Mouse (Mus musculus): ENCODE data around the gene Mad1l1. TPM values are rescaled to one million over a fixed set of nuclear protein-coding genes. Genes with fewer than 3 reads are reported as not detected.
A peak's percentile ranks its signal among the peaks of the same experiment; 100 is the strongest.

Mad1l1 gene
- polyA plus RNA-seq, 1 experiment from 2014 or later, result 57.9 TPM

DNA sequence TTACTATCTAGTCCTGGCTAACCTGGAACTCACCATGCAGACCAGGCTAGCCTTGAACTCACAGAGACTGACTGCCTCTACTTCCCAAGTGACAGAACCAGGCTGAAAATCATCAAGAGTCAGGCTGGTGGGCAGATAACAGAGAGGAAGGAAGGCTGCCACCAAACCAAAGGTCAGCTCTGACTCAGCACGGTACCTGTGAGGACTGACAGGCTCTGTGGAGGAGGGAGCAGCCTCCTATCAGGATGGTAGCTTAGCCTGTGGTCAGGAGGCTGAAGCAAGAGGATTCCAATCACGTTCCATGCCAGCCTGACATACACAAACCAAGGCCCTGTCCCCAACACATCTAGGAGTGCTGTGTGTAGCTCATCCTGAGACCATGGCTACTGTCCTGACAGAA, 54.3 kb downstream of the Mad1l1 start:
- 89% methylated on average over 2 of the region's 2 CpGs for WGBS
- Histone ChIP-seq H3K9me3 (replicated peaks) (no peaks in the 10 kb centered on the region), H3K4me1 (peaks cover 32% of the 10 kb centered on the region), H3K36me3 (peaks cover 10% of the 10 kb centered on the region), H3K27ac (replicated peaks) (no peak overlapping the region), H3K4me3 (no peak overlapping the region), H3K27me3 (ENCODE audit: low read depth, poor library complexity, severe bottlenecking) (no peaks in the 10 kb centered on the region)
- no peak for DNase-seq (ENCODE audit: low spot score)

DNA sequence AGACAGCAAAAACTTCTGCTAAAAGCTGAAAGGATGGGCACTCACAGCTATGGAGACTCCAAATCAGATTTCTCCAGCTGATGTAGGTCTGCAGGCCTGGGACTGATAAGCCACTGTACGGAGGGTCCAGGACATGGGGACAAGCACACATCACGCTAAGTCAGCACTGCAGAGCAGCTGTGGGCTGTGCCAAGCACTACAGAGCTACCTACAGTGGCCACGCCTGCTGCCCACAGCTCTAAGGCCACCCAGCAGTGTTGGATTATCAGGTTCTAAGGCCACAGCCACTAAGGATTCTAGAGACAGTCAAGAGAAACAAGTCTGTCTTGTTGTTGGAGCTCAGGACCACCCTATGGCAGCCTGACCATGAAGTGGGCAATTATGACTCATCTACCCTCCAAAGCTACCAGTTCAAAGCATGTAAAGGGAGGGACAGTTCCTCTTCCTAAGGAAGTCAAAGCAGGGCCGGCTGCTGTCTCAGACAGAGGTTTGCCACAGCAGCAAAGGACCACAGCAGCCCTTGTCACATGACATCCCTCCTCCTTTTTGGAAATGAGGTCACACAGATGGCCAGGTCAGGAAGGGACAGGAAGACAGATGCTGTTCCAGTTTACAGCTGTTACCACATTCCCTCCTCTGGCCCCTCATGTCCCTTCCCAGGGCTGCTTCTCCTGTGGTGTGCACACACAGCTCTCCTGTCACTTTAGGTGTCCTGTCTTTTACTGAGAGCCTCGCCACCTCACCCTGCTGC, 56.4 kb downstream of the Mad1l1 start:
- WGBS, result 75% methylated on average over 5 of the region's 5 CpGs
- DNase-seq (ENCODE audit: low spot score), result peak; percentile 28
- H3K4me1 ChIP-seq, result peaks cover 32% of the 10 kb centered on the region
- no peak overlapping the region for H3K4me3 ChIP-seq
- H3K27me3 ChIP-seq (ENCODE audit: low read depth, poor library complexity, severe bottlenecking), result no peaks in the 10 kb centered on the region
- H3K36me3 ChIP-seq, result peaks cover 20% of the 10 kb centered on the region
- H3K27ac ChIP-seq (replicated peaks), result peak overlapping the region; percentile 75
- H3K9me3 ChIP-seq (replicated peaks), result no peaks in the 10 kb centered on the region

DNA sequence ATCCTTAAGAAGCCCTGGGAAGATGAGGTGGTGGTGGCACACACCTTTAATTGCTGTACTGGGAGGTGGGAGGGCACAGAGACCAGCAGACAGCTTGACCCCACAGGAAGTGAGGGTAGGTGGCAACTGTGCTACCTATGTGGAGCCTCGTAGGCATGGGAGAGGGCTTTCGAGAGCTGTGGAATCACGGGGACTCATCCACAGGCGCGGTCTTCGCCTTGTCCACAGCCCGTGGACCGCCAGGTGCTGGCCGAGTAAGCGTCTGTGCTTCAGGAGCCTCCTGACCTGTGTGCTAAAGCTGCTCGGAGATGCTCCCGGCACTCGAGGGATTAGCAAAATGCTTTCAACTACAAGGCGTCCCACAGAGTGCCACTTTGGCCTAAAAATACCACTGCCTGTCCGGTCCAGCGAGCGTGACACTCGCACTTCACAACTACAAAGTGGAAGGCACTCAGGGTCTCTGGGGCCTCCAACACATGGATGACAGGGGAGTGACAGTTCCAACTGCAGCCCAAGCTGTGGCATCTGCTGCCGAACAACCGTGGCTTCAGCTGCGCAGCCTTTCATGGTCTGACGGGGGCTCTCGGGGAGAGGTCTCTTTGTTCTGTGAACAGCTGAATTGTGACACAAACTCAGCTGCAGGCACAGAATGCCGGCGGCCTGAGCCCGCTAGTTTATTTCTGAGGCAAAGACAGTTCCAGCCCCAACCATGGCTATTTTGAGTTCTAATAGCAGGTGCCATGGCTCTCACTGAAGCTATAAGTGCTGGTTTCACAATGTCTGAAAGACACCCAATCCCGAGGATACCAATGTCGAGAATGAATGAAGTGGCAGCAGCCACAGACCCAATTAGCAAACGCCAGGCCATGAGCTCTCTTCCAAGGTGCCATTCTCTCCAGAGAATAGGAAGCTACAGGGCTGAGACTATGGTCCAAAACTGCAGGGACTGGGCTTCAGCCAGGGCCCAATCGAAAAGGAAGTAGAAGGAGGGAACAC, 57.3 kb downstream of the Mad1l1 start:
- peaks cover 25% of the 10 kb centered on the region for H3K36me3 ChIP-seq
- peak overlapping the region; percentile 23; the same call in 1 of the 2 replicates for H3K4me3 ChIP-seq
- peak; percentile 64 for DNase-seq (ENCODE audit: low spot score)
- H3K27me3 ChIP-seq (ENCODE audit: low read depth, poor library complexity, severe bottlenecking), result no peaks in the 10 kb centered on the region
- no peaks in the 10 kb centered on the region for H3K9me3 ChIP-seq (replicated peaks)
- 33% methylated on average over 30 of the region's 30 CpGs for WGBS
- H3K4me1 ChIP-seq, result peaks cover 32% of the 10 kb centered on the region
- H3K27ac ChIP-seq (replicated peaks), result peak overlapping the region; percentile 75

DNA sequence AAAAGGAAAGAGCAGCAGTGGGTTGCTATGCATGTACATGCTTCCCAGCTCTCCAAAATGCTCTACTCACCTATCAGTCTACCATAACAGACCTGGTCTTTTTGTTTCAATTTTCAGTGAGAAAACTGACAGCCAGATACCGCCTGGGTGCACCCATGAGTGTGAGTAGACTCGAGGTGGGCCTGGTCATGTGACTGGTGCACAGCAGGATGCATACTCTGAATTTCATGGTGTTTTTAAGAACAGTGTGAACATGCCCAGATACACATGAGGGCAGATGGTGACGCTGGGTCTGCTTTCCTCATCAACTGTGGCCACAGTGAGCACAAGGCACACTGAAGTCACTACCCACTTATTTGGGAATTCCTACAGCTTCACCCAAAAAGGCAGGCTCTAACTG, 59.0 kb downstream of the Mad1l1 start:
- DNase-seq (ENCODE audit: low spot score), result no peak
- 0 out of 2 replicates have a peak overlapping the region, but pooled peaks have one; percentile 75 for H3K27ac ChIP-seq (replicated peaks)
- no peak overlapping the region for H3K4me3 ChIP-seq
- H3K36me3 ChIP-seq, result peaks cover 36% of the 10 kb centered on the region
- H3K27me3 ChIP-seq (ENCODE audit: low read depth, poor library complexity, severe bottlenecking), result no peaks in the 10 kb centered on the region
- no peaks in the 10 kb centered on the region for H3K9me3 ChIP-seq (replicated peaks)
- 84% methylated on average over 3 of the region's 3 CpGs for WGBS
- peaks cover 32% of the 10 kb centered on the region for H3K4me1 ChIP-seq

DNA sequence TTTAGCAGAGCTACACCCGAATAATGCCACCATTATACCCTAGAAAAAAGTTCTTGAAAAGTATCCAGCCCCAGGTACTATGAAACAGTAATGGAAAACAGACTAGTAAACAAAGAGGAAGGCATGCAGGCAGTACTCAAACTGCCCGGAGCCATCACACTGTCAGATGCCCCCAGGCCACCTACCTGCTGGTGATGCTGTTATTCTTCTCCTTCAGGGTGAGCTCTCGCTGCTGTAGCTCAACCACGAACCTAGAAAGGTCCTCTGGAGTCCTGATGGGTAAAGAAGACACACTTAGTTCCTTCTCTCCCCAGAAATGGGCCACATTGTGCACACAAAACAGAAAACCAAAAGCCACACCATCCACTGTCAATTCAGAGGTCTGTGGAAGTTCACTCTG, 60.0 kb downstream of the Mad1l1 start:
- Histone ChIP-seq H3K27me3 (ENCODE audit: low read depth, poor library complexity, severe bottlenecking) (no peaks in the 10 kb centered on the region), H3K9me3 (replicated peaks) (no peaks in the 10 kb centered on the region), H3K27ac (replicated peaks) (no peak overlapping the region), H3K4me1 (peaks cover 32% of the 10 kb centered on the region), H3K4me3 (no peak overlapping the region), H3K36me3 (peaks cover 44% of the 10 kb centered on the region)
- no peak for DNase-seq (ENCODE audit: low spot score)
- 90% methylated on average over 4 of the region's 4 CpGs for WGBS

DNA sequence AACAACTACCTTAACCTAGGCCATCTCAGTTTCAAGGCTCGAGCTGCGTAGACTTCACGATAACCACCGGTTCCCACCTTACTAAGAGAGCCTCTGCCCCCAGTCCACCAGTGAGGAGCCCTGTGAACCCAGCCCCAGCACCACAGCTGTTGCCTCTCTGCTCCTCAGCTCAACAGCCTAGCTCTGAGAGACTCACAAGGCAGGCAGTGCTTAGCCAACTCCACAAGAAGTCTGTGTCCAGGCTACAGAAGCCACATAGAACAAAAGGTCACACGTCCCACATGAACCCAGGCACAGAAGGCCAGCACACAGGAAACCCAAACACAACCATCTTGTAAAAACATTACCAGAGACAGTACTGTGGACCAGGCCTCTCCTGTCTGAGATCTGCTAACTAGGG, 62.7 kb downstream of the Mad1l1 start:
- WGBS, result 98% methylated on average over 5 of the region's 5 CpGs

DNA sequence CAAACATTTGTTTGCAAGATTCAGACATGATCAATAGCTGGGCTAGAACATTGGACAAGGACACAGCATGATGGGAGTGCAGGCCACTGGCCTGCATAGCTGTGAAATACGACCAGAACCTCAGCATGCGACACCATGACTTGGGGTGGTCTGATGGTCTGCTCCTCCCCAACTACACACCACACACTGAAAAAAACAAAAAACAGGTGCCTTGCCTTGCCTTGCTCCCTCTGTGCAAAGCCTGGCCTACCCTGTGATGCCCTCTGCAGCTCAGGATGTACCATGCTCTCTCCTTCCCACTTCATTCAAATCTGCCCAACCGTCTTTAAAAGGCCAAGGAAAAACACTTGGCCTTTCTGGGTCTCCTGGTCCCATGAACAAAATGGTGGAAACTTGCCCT, 63.3 kb downstream of the Mad1l1 start:
- Histone ChIP-seq H3K9me3 (replicated peaks) (no peaks in the 10 kb centered on the region), H3K36me3 (peaks cover 52% of the 10 kb centered on the region), H3K4me1 (peaks cover 5% of the 10 kb centered on the region), H3K27me3 (ENCODE audit: low read depth, poor library complexity, severe bottlenecking) (no peaks in the 10 kb centered on the region), H3K27ac (replicated peaks) (no peak overlapping the region), H3K4me3 (no peak overlapping the region)
- no peak for DNase-seq (ENCODE audit: low spot score)
- WGBS, result 81% methylated on average over 3 of the region's 3 CpGs

More for the DNA sequence above, 62.7 kb downstream of the Mad1l1 start:
- H3K36me3 ChIP-seq, result peaks cover 51% of the 10 kb centered on the region
- no peak for DNase-seq (ENCODE audit: low spot score)
- H3K27ac ChIP-seq (replicated peaks), result no peak overlapping the region
- H3K4me3 ChIP-seq, result no peak overlapping the region
- H3K9me3 ChIP-seq (replicated peaks), result no peaks in the 10 kb centered on the region
- peaks cover 11% of the 10 kb centered on the region for H3K4me1 ChIP-seq
- no peaks in the 10 kb centered on the region for H3K27me3 ChIP-seq (ENCODE audit: low read depth, poor library complexity, severe bottlenecking)

DNA sequence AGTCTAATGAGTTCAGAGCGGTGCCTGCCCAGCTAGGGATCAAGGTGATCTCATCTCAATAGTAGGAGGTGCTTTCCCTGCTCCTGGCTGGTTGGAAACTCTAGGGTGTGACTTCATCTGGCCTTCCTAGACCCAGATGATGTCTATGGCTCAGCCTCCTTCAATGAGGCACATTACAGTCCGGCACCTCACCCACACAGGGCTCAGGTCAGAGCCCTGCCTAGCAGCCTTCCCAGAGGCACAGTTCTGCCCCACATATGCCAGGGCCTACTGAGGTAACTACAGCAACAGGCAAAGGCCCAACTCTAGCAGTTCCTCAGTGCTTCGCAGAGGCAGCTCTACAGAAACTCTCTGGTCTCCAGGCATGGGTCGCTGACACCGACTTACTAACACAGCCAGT, 63.9 kb downstream of the Mad1l1 start:
- peaks cover 58% of the 10 kb centered on the region for H3K36me3 ChIP-seq
- no peak for DNase-seq (ENCODE audit: low spot score)
- no peaks in the 10 kb centered on the region for H3K27me3 ChIP-seq (ENCODE audit: low read depth, poor library complexity, severe bottlenecking)
- H3K4me1 ChIP-seq, result no peaks in the 10 kb centered on the region
- H3K4me3 ChIP-seq, result no peak overlapping the region
- WGBS, result 94% methylated on average over 5 of the region's 5 CpGs
- H3K9me3 ChIP-seq (replicated peaks), result no peaks in the 10 kb centered on the region
- no peak overlapping the region for H3K27ac ChIP-seq (replicated peaks)

DNA sequence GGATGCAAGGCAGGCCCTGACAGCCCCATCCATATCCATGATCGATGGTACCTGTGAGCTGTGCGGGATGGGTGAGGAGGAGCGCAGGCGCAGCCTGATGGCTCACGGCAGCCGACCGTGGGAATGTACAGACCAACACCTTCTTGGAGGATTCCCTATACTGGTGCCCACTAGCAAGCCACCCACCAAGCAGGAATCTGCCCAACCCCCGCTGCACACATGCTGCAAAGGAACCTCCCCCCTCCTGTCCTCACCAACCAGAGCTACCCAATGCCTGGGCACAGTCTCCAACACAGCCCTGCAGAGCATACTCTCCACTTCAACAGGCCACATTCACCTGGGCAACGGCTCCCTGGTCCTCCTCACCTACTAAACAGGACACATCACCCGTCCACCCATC, 64.7 kb downstream of the Mad1l1 start:
- no peak overlapping the region for H3K4me3 ChIP-seq
- WGBS, result 97% methylated on average over 10 of the region's 10 CpGs
- no peak overlapping the region for H3K27ac ChIP-seq (replicated peaks)
- H3K9me3 ChIP-seq (replicated peaks), result no peaks in the 10 kb centered on the region
- peaks cover 58% of the 10 kb centered on the region for H3K36me3 ChIP-seq
- no peaks in the 10 kb centered on the region for H3K27me3 ChIP-seq (ENCODE audit: low read depth, poor library complexity, severe bottlenecking)
- H3K4me1 ChIP-seq, result no peaks in the 10 kb centered on the region
- DNase-seq (ENCODE audit: low spot score), result no peak

DNA sequence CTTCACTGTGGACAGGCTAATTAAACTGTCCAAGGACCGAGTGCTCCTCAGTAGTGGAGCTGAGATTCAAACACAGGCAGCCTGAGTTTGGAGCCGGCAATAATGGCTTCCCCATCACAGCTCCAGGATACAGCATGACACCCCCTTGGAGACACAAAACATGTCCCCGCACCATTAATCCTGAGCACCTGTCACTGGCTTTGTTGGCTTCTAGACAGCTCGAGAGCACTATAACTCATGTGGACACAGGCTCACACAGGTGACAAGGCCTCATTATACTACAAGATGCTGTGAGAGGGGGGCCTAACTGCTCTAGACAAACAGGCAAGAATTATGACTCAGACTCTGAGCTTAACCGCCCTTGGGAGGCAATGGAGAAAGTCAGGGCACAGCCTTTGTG, 66.1 kb downstream of the Mad1l1 start:
- 87% methylated on average over 5 of the region's 5 CpGs for WGBS
- no peaks in the 10 kb centered on the region for H3K27me3 ChIP-seq (ENCODE audit: low read depth, poor library complexity, severe bottlenecking)
- DNase-seq (ENCODE audit: low spot score), result no peak
- no peak overlapping the region for H3K4me3 ChIP-seq
- no peaks in the 10 kb centered on the region for H3K9me3 ChIP-seq (replicated peaks)
- no peak overlapping the region for H3K27ac ChIP-seq (replicated peaks)
- H3K36me3 ChIP-seq, result peaks cover 45% of the 10 kb centered on the region
- H3K4me1 ChIP-seq, result no peaks in the 10 kb centered on the region

DNA sequence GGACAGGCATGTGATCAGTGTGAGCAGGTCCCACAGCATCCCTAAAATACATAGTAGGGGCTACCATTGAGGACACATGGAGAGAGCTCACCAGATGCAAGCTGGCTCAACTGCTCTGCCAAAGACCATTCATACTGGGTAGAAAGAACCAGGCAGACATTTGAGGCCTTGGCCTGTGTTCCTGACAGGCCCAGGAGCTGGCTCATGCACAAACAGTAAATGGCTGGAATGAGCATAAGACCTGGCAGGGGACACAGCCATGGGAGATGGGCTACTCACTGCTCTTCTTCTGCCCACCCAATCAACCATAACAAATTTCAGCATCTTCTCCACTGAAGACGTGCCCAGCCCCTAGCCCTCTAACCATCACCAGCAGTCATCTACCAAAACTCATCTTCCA, 66.7 kb downstream of the Mad1l1 start:
- H3K36me3 ChIP-seq, result peaks cover 39% of the 10 kb centered on the region
- DNase-seq (ENCODE audit: low spot score), result no peak
- WGBS, result 86% methylated on average over 1 of the region's 1 CpGs
- H3K27ac ChIP-seq (replicated peaks), result no peak overlapping the region
- H3K4me3 ChIP-seq, result no peak overlapping the region
- H3K4me1 ChIP-seq, result peaks cover 5% of the 10 kb centered on the region
- H3K27me3 ChIP-seq (ENCODE audit: low read depth, poor library complexity, severe bottlenecking), result no peaks in the 10 kb centered on the region
- no peaks in the 10 kb centered on the region for H3K9me3 ChIP-seq (replicated peaks)

DNA sequence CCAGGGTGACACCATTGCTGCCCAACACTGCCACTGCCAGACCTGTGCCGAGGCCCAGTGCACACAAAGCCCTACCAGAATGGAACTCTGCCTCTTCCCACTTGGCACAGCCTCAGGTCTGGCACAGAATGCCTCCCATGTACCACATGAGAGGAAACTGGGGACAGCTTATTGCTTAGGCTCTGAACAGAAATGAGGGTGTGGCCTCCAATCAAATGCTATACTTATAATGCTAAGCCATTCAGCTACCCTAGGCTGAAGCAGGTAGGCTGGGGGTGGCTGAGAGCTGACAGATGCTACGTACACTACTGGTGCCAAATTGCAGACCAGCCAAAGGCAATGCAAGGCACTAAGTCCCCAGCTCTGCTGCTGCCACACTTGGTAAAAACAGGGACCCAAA, 69.4 kb downstream of the Mad1l1 start:
- Histone ChIP-seq H3K4me1 (peaks cover 9% of the 10 kb centered on the region), H3K27me3 (ENCODE audit: low read depth, poor library complexity, severe bottlenecking) (no peaks in the 10 kb centered on the region), H3K4me3 (no peak overlapping the region), H3K36me3 (peaks cover 20% of the 10 kb centered on the region), H3K9me3 (replicated peaks) (no peaks in the 10 kb centered on the region), H3K27ac (replicated peaks) (no peak overlapping the region)
- 97% methylated on average over 2 of the region's 2 CpGs for WGBS
- DNase-seq (ENCODE audit: low spot score), result no peak

DNA sequence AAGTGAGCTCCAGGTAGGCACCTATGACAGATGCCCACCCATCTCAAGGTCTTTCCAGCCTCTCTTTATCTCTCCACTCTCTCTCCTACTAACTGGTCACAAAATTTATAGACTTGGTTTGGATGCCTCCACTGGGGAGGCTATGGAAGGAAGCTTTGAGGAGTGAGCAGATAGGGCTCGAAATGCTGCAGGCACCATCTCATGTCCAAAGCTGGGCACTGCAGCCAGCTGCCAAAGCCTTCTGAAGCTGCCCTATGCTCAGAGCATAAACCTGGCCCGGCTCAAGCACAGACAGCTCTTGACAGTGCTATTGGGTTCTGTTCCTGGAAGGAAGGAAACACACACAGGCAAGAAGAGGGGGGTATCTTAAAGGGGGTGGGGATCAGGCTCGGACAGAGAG, 71.0 kb downstream of the Mad1l1 start:
- 93% methylated on average over 3 of the region's 3 CpGs for WGBS

More for the DNA sequence above, 71.0 kb downstream of the Mad1l1 start:
- H3K4me3 ChIP-seq, result no peak overlapping the region
- DNase-seq (ENCODE audit: low spot score), result no peak
- H3K27me3 ChIP-seq (ENCODE audit: low read depth, poor library complexity, severe bottlenecking), result no peaks in the 10 kb centered on the region
- peaks cover 9% of the 10 kb centered on the region for H3K4me1 ChIP-seq
- H3K27ac ChIP-seq (replicated peaks), result no peak overlapping the region
- no peaks in the 10 kb centered on the region for H3K9me3 ChIP-seq (replicated peaks)
- peaks cover 6% of the 10 kb centered on the region for H3K36me3 ChIP-seq
